Mouse (Mus musculus) brain, embryonic 14.5 days (tissue): ENCODE measurements around the gene Shld2. TPM values are rescaled to one million over a fixed set of nuclear protein-coding genes. Genes with fewer than 3 reads are reported as not detected.
A peak's percentile ranks its signal among the peaks of the same experiment; 100 is the strongest.

Source experiments
- DNase-seq: peaks from one replicate; pipeline ENCODE4 v3.0.0-alpha.2; 2011; ENCODE audit warnings: low read depth
- CTCF ChIP-seq: fragments of 200-500 bp; IDR thresholded peaks from 2 replicates; pipeline ENCODE4 v1.5.1; 2012; ENCODE audit warnings: inconsistent platforms, mild to moderate bottlenecking, moderate library complexity, borderline replicate concordance; ENCODE audit not compliant: insufficient read depth, insufficient read length; ENCODE audit errors: extremely low read depth
- POLR2A ChIP-seq: fragments of 200-500 bp; IDR thresholded peaks from 2 replicates; pipeline ENCODE4 v1.6.1; 2012; ENCODE audit warnings: mild to moderate bottlenecking, inconsistent platforms, borderline replicate concordance; ENCODE audit not compliant: poor library complexity, insufficient read depth, insufficient read length, severe bottlenecking; ENCODE audit errors: extremely low read depth
- polyA plus RNA-seq: library from polyadenylated mRNA; depleted of rRNA; stranded (reverse); fragments of >200 nt; gene quantifications from 2 replicates; pipeline ENCODE4 v1.2.3, GENCODE M21; 2012; rRNA removed

Gene Shld2
- polyA plus RNA-seq: 4.0 and 4.2 TPM in 2 replicates

DNA sequence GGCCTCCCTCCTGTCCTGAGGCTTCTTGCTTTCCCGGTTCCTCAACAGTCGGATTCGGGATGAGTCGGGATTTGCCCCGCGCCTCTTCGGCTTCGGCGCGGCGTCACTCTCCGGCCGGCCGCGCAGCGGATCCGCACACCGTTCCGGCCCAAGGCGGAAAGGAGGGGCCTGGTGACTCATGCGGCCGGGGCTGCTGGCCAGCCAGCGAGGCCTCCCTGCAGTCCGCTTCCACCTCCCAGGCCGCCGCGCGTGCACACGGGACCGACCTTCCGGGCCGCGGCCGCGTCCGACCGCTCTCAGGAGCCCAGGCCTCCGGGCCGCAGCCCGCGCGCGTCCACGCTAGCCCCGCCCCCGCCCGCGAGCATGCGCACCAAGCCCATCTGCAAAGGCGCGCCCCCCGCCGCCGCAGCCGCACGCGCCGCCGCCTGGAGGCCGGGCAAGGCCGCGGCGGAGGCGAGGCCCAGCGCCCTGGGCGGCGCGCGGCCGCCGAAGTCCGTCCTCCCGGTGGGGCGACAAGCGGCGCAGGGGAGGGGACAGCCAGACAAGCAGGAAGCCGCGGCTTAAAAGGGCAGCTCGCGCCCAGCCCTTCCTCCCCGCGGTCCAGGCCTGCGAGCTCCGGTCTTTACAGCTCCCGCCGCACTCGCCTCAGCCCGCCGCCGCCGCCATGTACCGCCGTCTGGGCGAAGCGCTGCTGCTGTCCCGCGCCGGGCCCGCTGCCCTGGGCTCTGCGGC, at the start of gene Shld2, which contains the start of gene Glud1:
Shld2 (minus strand) TSS at position 260 of the 732 bp plus-strand sequence.
Glud1 (plus strand) TSS at position 494 of the 732 bp plus-strand sequence.
- peak; percentile 98 for DNase-seq
- peak; percentile 3; the same call in 1 of the 2 replicates for TF ChIP-seq CTCF
- peak; percentile 99 for TF ChIP-seq POLR2A

DNA sequence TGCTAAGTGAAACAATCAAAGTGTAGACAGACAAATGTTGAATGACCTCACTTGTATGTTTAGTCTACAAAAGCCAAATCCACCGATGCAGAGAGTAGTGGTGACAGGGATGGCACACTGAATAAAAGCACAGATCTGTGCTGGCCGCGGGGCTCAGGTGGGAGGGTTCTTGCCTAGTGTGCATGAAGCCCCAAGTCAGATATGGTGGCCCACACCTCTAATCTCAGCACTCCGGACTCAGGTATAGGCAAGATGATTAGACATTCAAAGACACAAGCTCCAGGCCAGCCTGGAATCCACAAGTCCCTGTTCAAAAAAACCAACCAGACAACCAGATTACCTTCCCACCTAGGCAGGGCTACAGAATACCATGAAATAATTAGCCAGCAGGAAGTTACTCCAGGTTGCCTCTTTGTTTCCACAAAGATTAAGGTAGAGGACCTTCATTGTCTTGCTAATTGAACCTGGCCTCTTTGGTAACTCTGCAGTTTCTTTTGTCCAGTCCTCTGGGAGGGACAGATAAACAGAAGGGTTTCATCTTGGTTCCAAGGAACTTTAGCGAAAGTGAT, 49.5 kb upstream of the Shld2 start:
- TF ChIP-seq POLR2A: no peak
- no peak for TF ChIP-seq CTCF
- DNase-seq: no peak

DNA sequence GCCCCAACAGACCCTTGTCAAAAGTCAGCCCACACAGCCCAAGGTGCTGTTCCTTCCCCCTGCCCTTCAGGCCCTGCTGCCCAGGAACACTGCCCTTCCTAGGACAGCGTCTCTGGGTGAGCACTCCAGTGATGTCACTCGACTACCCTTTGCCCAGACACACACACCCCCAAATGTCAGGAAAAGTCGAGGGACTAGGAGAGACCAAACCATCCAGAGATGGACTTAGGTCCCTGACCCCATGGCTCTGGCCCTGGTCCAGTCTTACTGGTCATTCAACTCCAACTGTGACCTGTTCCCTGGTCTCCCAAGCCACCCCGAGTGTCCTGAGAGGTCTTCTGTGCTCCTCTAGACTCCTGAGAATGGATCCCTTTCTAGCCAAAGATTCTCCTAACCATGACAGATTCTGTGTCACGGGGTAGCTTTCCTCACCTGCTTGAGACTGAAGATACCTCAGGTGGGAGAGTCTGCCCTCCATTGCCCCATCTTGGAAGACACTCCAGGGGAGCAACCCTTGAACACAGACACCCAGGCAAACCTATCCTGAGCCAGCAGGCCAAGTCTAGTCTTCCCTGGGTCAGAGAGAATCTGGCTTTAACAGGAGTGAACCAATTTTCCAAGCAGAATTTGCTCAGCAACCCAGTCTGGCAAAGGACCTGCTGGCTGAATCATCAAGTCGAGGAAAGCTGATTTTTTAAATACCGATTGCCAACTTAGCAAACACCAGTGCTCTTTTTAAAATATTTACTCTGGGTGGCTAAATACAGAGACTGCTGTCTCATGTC, 47.6 kb upstream of the Shld2 start:
- no peak for DNase-seq
- TF ChIP-seq POLR2A (no peak), CTCF (no peak)

DNA sequence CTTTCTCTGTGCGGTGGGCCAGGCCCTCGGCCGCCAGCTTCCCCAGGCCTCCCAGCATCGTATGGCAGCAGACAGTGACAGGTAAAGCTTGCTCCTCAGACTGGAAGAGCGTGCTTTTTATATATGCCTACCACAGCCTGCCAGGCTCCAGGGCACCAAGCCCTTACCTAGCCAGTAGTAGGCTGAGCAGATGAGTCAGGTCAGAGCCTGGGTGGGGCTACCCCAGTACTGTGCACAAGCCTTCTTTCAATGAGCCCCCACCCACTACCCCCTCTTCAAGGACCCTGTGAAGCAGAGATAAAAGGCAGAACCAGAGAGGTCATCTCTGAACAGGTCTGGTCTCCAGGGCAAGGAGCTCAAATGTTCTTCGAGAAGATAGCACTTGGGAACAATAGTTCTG, 45.0 kb upstream of the Shld2 start, which contains the start of gene Fam25c:
Fam25c (minus strand) TSS at position 133 of the 400 bp plus-strand sequence.
- TF ChIP-seq POLR2A: no peak
- TF ChIP-seq CTCF: no peak
- DNase-seq: no peak

DNA sequence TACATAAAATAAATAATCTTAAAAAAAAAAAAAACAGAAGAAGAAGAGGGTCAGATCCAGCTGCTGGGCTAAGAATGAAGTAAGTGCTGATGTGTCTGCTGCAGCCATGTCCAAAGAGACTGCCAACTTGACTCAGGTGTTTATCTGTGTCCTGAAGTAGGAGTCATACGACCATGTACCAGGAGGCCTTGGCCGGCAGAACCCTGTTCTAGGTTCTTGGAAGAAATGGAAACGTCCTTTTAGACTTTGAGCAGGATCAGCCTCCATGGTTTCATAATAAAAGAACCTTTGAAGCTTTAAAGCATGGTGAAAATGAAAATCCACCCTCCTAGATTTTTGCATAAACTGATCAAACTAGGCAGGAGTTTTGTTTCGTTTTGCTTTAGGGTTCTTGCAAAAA, 44.2 kb upstream of the Shld2 start:
- DNase-seq: no peak
- TF ChIP-seq POLR2A: no peak
- no peak for TF ChIP-seq CTCF

DNA sequence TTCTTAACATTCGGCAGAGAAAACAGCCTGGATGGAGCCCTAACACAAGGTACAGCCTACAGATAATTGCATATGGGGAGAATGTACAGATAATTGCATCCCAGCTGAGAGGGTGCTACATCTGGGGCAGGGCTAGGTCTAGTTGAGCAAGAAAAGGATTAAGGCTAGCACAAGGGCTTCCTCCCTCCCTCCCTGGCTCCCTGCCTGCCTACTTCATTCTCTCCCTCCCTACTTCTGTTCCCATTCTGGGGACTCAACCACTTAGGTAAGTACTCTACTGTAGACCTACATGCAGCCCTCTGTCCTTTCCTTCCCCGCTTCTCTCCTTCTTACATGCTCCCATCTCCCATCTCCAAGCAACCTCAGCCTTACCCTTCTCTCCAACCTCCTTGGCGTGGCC, 43.0 kb upstream of the Shld2 start:
- TF ChIP-seq POLR2A: no peak
- no peak for DNase-seq

DNA sequence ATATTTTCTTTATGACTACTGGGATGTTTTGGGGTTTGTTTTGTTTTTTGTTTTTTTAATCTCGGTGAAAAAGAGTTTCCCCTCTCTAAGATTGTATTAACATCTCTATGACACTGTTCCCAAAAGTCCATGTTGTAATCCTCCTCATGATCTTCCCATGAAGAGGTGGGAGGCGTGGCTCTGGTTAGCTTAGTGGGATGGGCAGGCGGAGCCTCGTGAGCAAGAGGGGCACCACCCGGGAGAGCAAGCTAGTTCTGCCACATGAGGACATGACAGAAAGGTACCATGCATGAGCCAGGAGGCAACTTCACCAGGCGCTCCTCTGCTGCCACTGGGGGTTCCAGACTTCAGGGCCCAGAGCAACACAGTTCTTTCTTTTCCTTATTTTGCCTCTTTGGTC, 42.2 kb upstream of the Shld2 start:
- TF ChIP-seq CTCF (no peak), POLR2A (no peak)
- DNase-seq: no peak

DNA sequence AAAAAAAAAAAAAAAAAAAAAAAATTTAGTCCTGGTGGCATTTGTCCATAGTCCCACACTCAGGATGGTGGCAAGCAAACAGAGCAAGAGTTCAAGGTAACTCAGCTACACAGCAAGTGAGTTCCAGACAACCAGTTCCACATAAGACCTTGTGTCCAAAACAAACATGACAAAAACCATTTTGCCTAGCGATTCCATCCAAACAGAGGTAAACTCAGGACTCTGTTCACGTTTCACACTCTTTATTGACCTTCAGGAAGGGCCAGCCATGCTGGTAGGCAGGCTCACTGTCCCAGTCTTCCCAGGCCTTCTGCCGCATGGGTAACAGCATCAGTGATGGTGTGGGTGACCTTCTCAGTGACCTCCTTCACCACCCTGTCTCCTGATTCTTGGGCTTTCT, 41.4 kb upstream of the Shld2 start:
- no peak for DNase-seq
- TF ChIP-seq POLR2A (no peak), CTCF (no peak)

DNA sequence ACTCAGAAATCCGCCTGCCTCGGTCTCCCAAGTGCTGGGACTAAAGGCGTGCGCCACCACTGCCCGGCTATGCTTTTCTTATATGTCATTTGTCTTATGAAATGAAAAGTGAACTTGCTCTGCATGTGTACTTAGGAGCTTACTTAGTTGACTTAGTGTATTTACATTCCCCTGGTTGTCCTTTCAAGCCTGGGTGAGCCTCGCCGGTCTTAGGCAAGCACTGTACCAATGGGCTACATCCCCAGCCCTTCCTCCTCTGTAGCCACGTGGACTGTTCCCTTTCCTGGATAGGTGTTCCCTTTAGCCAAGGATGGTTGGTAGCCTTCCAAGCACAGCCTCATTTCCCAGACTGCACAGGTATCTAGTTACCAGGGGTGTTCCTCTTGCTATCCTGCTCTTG, 38.7 kb upstream of the Shld2 start:
- no peak for TF ChIP-seq POLR2A
- TF ChIP-seq CTCF: no peak

DNA sequence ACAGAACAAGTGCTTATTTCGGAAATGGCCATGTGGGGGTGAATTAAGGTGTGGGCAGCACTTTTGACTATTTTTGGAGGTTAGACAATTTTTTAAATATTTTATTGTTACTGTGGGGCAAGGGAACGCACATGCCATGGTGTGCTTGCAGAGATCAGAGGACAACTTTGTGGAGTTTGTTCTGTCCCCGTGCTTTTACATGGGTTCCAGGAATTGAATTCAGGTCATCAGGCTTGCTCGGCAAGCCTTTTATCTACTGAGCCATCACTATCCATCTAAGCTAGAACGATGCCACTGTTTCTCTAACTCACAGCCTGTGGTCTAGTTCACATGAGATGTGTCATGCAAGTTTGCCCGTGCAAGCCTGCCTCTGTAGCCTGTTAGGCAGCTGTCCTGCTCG, 38.0 kb upstream of the Shld2 start:
- TF ChIP-seq POLR2A: no peak
- TF ChIP-seq CTCF: no peak
- no peak for DNase-seq

More for the DNA sequence above, 38.7 kb upstream of the Shld2 start:
- DNase-seq: no peak

DNA sequence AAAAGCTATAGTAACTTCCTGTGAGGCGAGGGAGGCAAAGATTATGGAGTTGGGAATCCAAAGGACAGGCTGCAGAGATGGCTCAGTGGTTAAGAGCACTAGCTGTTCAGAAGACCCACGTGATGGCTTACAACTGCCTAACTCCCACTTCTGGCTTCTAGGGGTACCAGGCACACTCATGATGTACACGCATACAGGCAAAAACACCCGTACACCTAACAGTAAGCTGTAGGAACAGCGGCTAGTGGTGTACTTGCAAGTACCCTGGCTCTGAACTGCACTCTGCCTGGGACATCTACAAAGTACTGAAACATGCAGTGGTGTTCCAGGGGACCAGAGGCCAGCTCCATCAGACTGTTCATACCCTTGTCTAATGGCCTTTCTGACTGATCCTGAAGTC, 36.8 kb upstream of the Shld2 start:
- no peak for TF ChIP-seq CTCF
- no peak for TF ChIP-seq POLR2A

DNA sequence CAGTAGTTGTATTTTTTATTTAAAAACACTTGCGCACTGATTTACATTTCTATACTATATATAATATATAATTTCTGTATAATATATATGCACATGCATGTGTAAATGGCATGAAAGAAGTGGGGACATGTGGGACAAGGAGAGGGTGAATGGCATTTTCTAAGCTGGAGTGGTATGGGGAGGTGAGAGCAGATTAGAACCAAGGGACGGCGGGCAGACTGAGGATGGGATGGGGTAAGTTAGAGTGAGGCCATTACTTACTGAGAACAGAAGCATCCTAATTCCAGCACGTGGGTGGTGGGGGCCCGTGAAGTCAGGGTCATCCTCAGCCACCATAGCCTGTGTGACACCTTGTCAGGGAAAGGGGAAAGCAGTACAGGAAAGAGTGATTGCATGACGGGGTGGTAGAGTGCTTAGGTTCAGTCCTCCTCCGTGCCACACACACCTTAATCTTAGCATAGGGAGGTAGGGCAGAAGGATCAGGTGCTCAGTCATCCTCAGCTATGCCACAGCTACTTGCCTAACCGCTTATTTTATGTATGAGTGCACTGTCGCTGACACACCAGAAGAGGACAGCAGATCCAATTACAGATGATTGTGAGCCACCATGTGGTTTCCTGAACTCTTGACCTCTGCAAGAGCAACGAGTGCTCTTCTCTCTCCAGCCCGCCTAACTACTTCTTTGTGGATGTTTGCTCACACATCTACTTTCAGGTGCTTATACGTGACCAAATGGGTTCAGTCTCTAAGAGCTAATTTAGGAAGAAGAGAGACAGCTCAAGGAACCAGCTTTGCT, 35.7 kb upstream of the Shld2 start:
- no peak for TF ChIP-seq CTCF
- no peak for TF ChIP-seq POLR2A
- DNase-seq: no peak

More for the DNA sequence above, 36.8 kb upstream of the Shld2 start:
- no peak for DNase-seq
